Mouse (Mus musculus) embryonic fibroblast, embryonic 13.5 days (primary cell): ENCODE data around the gene Gpt2.

Source experiments
- CTCF ChIP-seq: IDR thresholded peaks from 2 replicates; pipeline ENCODE4 v1.5.1; 2011; ENCODE audit warnings: mild to moderate bottlenecking, control low read depth, low read length, moderate library complexity, borderline replicate concordance; ENCODE audit not compliant: insufficient read depth
- POLR2A ChIP-seq: IDR thresholded peaks from 2 replicates; pipeline ENCODE4 v1.6.1; 2011; ENCODE audit warnings: low read depth, mild to moderate bottlenecking, control low read depth, low read length, moderate library complexity

GRCm38 (mm10) chr8:85551934-85552333 is 59.6 kb downstream of the Gpt2 start:
- TF ChIP-seq POLR2A = no peak
- no peak for TF ChIP-seq CTCF
